Mouse (Mus musculus) monocyte, adult 5-6 weeks (primary cell): ENCODE results near the gene Hoxd3. TPM values are rescaled to one million over a fixed set of nuclear protein-coding genes. Genes with fewer than 3 reads are reported as not detected.

ENCODE experiments used
- ATAC-seq: fragments of 153-309, 156-312 bp; replicated peaks from 2 replicates; pipeline ENCODE4 v1.8.0; 2017; ENCODE audit warnings: mild to moderate bottlenecking; ENCODE audit not compliant: low TSS enrichment, insufficient number of reproducible peaks, severe bottlenecking, poor library complexity, low FRiP score
- total RNA-seq: library from RNA; stranded (forward); fragments of 200-1000, 200-491, 200-594 nt; gene quantifications from 3 replicates; pipeline ENCODE4 v1.2.3, GENCODE M21; 2017

The Hoxd3 gene
- total RNA-seq, 1 experiment from 2014 or later = not detected

DNA sequence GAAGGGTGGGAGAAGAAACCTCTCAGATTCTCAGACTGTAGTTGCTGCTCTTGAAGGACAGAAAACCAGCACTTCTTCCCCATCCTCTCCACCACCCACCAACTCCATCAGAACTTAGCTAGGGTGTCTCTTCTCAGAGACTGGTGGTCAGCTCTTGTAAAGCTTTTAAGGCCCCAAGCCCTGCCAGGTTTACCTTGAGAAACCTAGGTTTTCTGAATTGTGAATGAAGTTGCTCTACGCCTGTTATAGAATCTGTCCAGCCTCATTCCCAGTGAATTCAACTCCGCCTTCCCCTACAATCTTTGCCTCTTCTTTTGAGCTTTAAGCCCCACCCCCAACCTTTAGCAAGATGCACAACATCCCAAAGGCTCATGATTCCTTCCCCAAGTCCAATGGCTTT, 34.6 kb upstream of the Hoxd3 start:
- no peak for ATAC-seq

DNA sequence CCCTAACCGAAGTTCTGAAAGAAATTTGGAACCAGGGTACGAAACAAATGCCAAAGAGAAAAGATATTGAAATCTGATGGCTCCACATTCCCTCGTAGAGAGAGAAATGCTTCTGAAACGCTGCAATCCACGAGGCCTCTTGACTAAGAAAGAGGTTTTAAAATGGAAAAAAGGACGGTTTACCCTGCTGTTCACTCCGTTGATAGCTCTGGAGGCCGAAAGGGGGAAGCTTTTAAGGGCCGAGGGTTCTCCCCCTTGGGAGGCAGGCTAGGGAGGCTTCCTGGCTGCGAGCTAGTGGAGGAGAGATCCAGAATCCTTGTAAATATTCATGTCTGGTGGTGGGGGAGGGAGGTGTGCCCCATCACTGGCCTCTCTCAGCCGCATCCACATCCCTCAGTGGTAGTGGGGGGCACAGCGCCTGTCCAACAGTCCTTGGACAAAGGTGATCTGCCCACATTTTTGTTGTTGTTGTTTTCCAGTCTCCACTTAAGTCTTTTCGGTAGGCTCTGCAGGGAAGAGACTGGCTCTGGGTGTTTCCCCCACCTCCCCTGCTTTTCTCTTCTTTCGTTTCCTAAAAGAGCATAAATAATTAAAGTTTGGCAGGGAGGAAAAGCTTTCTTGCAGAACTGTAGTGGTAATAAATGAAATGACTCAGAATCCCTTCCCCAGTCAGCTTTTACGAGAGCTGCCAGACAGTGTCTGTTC, 32.7 kb upstream of the Hoxd3 start, which contains the start of gene Hoxd11:
Gene Hoxd11, plus strand, starts transcription at position 667 of the 705 bp plus-strand sequence.
- ATAC-seq = no peak

DNA sequence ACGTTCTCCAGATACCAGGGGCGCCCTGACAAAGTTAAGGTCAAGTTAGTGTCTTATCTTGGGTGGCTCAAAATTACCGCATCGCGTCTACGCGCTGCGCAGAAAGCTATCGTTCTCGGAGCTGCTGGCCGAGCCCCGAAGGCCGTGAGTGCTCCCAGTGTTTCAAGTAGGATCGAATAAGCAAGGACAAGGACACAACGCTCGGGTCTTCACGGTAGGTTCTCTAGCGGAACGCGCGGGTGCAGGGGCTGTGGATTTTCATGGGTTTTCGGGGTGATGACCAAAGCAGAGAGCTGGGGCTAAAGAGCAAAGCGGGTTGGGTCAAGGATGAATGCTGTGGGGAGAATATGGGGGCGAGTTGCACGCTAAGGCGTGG, 32.1 kb upstream of the Hoxd3 start:
- no peak for ATAC-seq

DNA sequence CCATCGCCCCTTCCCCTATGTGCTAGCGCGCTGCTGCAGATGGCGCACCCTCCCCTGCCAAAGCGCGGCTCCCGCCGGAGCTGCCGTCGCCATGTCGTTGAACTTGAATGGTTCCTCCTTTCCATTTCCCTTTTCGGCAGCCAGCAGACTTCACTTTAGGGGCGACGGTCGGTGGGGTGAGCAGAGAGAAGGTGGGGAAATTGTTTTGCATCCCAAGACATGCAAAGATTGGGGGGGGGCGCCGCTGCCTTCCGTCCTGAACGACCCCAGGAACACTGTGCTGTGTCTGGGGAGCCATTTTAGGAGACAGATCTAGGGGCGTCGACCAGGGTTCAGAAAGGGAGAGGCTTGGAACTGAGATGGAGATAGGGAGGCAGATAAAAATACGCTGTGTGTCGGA, 31.7 kb upstream of the Hoxd3 start:
- ATAC-seq = no peak

GRCm38 (mm10) chr2:74680561-74681398, 30.9 kb upstream of the Hoxd3 start:
- ATAC-seq = no peak

DNA sequence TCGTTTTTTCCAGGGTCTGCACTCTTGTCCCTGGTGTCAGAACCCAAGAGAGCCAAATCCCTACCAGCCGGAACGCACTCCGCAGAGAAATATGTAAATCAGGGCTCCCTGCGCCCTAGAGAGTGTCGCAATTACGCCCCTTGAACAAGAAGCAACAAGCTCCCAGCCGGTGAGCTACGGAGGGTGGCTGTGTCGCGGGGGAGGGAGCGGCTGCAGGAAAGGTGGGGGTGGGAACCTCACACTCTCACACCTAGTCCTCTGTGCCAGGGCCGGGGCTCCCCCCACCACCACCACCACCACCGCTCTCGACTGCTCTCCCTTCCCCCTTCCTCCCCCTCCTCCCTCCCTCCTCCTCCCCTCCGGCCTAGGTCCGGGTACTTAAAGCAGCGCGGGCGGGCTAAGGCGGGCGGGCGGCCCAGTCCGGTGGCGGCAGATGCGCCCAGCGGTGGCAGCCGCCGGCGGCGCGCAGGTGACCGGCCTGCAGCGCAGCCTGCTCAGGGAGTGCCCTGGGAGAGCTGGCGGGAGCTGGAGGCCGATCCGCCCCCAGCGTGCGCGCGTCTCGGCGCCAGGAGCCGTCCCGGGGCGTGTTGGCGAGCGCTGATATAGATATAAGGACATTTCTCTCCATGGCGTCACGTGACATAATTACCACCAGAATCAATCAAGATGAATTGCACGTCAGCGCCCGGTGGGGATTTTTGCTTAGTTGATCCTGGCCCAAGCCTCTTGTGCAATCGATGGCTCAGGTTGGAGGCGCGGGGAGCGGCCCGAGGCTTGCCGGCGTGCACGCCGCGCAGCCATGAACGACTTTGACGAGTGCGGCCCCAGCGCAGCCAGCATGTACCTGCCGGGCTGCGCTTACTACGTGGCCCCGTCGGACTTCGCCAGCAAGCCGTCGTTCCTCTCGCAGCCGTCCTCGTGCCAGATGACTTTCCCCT, 29.9 kb upstream of the Hoxd3 start:
- no peak for ATAC-seq

DNA sequence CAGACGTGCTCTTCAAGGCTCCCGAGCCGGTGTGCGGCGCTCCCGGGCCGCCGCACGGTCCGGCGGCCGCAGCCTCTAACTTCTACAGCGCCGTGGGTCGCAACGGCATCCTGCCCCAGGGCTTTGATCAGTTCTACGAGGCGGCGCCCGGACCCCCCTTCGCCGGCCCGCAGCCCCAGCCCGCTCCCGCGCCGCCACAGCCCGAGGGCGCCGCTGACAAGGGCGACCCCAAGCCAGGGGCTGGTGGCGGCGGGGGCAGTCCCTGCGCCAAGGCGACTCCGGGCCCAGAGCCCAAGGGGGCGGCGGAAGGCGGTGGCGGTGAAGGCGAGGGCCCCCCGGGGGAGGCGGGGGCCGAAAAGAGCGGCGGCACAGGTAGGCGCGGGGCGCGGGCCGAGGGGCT, 28.9 kb upstream of the Hoxd3 start:
- ATAC-seq = no peak

DNA sequence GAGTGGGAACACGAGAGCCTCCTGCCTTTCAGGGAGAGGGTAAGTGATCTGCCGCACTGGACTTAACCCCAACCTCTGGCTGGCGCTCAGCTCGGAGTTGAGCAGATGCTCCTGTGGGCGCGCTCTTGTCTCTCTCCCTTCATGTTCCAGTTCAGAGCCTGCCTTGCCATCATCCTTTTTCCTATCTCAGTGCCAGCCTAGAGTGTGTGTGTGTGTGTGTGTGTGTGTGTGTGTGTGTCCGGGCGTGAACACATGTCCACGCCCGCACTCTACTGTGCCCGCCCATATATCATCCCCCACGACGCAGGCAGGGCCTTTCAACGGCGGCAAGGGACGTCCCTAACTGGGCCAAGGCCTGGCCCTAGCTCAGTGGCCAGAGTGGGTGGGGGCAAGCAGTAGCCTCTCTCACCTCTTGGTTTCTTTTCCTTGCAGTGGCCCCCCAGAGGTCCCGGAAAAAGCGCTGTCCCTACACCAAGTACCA, 28.2 kb upstream of the Hoxd3 start:
- no peak for ATAC-seq

GRCm38 (mm10) chr2:74684106-74684505, 27.6 kb upstream of the Hoxd3 start:
- ATAC-seq = no peak

DNA sequence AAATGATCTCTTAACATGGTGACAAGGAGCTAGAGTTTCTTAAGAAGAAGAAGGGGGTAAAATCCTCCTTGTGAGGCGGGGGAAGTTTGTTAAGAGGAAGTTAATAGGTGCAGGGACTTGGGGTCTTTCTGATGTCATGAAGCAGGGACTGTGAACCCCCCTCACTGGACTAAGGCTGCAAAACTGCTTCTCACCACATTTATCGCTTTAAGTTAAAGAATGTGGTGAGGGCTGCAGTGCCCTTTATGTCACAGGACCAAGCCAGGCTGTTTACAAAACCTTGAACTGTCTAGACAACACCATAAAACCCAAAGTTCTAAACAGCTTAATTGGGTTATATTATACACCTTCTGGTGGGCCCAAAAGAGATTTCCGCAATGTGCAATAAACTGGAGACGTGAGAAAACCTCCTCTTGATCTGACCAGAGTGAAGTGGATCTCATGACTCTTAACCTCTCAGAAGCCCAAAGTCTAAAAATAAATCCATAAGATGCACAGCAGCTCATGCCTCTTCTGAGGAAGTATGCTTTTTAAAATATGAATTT, 26.6 kb upstream of the Hoxd3 start:
- no peak for ATAC-seq

GRCm38 (mm10) chr2:74686301-74686987, 25.3 kb upstream of the Hoxd3 start:
- no peak for ATAC-seq

DNA sequence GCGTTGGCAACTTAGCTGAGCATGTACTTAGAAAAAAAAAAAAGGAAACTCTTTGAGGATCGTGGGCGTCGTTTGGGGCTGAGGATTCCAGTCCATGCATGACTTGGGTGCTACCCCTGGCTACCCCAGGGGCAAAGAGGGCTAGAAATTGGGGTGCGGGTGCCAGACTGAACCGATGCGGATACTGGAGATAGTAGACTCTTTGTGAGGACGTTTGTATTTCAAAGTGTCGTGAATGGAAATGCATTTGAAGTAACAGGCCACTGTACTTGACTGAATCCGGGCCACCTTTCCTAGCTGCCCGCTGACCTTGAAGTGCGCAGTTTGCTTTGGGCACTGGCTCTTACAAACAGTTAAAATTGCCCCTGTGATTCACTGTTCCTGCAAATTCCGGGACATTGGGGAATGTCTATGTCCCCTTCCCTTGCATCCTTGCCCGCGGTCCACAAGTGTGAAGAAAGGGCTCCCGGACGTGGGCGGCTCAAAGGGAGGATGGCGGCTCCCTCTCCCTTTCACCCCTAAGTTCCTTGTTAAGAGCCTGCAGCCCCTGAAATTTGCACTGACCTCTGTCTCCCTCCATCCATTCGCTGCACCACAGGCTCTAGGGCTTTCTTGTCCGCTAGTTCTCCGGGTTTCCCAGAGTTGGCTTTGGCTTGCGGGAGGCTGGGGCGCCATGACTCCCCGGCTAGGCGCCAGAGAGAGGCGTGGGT, 24.6 kb upstream of the Hoxd3 start:
- no peak for ATAC-seq

DNA sequence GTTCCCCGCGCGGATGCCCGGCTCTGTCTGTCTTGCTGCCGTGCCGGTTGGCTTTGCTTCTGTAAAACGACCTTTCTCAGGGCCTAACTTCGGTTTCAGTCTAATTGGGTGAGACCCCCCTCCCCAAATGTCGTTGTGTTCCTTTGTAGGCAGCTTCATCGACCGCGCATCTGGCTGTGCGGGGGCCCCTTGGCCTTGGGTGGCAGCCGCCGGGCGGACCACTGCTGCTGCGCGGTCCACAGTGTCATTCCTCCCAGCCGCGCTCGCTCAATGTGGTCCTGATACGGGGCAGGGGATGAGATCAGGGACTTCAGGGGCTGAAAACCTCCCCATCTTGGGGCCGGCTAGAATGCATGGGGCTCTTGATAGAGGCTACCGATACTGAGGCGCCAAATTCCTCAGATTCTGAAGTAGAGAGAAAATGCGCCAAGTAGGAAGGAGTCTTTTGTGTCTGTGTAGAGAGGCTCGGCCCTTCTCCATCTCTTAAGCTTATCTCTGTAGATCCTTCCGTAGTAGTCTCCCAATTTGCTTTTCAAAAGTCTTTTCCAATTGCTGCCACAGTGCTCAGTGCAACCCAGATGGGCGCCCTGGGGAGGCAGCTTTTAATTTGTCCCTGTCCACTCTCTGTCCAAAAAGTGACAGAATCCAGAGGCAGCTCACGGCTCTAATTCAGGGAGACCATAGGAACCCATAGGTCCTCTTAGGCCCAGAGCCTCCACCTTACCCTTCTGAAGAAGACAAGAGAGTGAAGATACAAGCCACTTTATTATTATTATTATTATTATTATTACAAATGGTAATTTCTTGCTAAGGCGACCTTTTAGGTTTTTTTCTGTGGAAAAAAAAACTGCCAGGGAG, 23.8 kb upstream of the Hoxd3 start:
- ATAC-seq = no peak

GRCm38 (mm10) chr2:74688795-74689573, 22.7 kb upstream of the Hoxd3 start:
- no peak for ATAC-seq

DNA sequence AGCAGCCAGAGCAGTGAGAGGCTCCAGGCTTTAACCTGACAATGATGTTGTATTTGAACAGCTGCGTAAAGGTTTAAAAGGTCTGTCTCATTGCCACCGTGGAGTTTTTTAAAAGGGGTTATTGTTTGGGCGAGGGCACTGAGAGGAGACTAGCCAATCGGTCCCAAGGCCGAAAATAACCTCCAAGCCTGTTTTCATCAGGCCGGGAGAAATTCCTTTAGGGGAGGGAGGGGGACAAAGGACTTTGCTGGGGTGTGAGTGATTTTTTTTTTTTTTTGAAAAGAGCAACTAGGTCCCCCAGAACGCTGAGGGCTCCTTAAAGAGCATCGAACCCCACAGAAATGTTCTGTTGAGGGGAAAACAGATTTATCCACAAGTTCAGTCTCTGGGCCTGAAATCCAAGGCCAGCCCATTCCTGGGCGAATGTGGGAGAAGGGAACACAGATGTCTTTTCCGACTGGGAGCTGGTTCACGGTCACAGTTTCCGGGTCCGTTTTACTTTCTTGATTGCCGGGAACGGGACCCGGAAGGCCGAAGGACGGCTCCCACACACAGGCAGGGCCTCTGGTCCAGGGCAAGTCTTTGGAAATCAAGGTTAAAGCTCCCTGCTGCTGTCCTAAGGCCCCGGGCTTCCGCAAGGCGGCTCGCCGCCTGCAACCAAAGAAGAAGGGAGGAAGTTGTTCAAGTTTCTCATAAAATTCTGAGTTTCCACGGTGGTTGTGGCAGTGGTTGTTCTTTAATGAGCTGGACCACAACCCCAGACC, 22.0 kb upstream of the Hoxd3 start:
- no peak for ATAC-seq
